Mouse (Mus musculus) spleen, adult 2 months (tissue): ENCODE data around the gene Zfp644.

Experiments used
- CTCF ChIP-seq: fragments of 200-500 bp; IDR thresholded peaks from 2 replicates; pipeline ENCODE4 v1.5.1; 2011; ENCODE audit warnings: mild to moderate bottlenecking, inconsistent platforms; ENCODE audit not compliant: insufficient read depth, insufficient read length, insufficient replicate concordance; ENCODE audit errors: extremely low read depth
- POLR2A ChIP-seq: fragments of 200-500 bp; IDR thresholded peaks from 2 replicates; pipeline ENCODE4 v1.6.1; 2011; ENCODE audit warnings: low read depth, low read length, inconsistent platforms

- TF ChIP-seq POLR2A (no peak), CTCF (no peak)
Measured at GRCm38 (mm10) chr5:106612151-106612550, 84.9 kb downstream of the Zfp644 start.
